Mouse (Mus musculus) ES-E14 (cell line): ENCODE data around the gene Smoc1.

Source experiments
- CHD2 ChIP-seq: IDR thresholded peaks from 2 replicates; pipeline ENCODE4 v1.6.1; 2014; ENCODE audit warnings: mild to moderate bottlenecking, low read depth, low read length, inconsistent platforms
- HCFC1 ChIP-seq: IDR thresholded peaks from 2 replicates; pipeline ENCODE4 v1.6.1; 2012; ENCODE audit warnings: low read length, inconsistent platforms, borderline replicate concordance; ENCODE audit not compliant: insufficient read depth
- MAFK ChIP-seq: IDR thresholded peaks from 2 replicates; pipeline ENCODE4 v1.6.1; 2014; ENCODE audit warnings: mild to moderate bottlenecking, low read depth, low read length, inconsistent platforms; ENCODE audit not compliant: insufficient read depth
- ZC3H11A ChIP-seq: IDR thresholded peaks from 2 replicates; pipeline ENCODE4 v1.6.1; 2012; ENCODE audit warnings: low read depth, mild to moderate bottlenecking, inconsistent platforms, low read length, borderline replicate concordance
- ZNF384 ChIP-seq: IDR thresholded peaks from 2 replicates; pipeline ENCODE4 v1.6.1; 2012; ENCODE audit warnings: low read depth, low read length, inconsistent platforms

- TF ChIP-seq CHD2 (no peak), HCFC1 (no peak), ZNF384 (no peak), ZC3H11A (no peak), MAFK (no peak)
Measured at GRCm38 (mm10) chr12:81189636-81190035, 163.0 kb downstream of the Smoc1 start.
